Mouse (Mus musculus) neural tube, embryonic 11.5 days (tissue): ENCODE data around the gene Stat3. TPM values are rescaled to one million over a fixed set of nuclear protein-coding genes. Genes with fewer than 3 reads are reported as not detected.

ENCODE experiments used
- ATAC-seq: fragments of 200-750 bp; cut with Nextera tagmentation; 2 replicates; pipeline ENCODE4 v1.8.0; 2017; ENCODE audit warnings: moderate number of reproducible peaks, mild to moderate bottlenecking, moderate TSS enrichment, moderate library complexity; ENCODE audit not compliant: insufficient read depth, low FRiP score, low TSS enrichment
- DNase-seq: peaks from one replicate; pipeline ENCODE4 v3.0.0-alpha.2; 2015; ENCODE audit warnings: low spot score
- H3K27ac ChIP-seq: fragments of 300-500 bp; sonication (generic); 2 replicates; pipeline ENCODE4 v1.5.1; 2014; ENCODE audit warnings: low read depth, mild to moderate bottlenecking, low read length
- H3K27me3 ChIP-seq: fragments of 300-500 bp; sonication (generic); 2 replicates; pipeline ENCODE4 v1.6.1; 2014; ENCODE audit warnings: mild to moderate bottlenecking, low read length, mixed read lengths; ENCODE audit not compliant: control insufficient read depth, insufficient read depth
- H3K36me3 ChIP-seq: fragments of 300-500 bp; sonication (generic); 2 replicates; pipeline ENCODE4 v1.6.1; 2014; ENCODE audit warnings: mild to moderate bottlenecking, low read length, moderate library complexity, mixed read lengths; ENCODE audit not compliant: control insufficient read depth, insufficient read depth
- H3K4me1 ChIP-seq: fragments of 300-500 bp; sonication (generic); 2 replicates; pipeline ENCODE4 v1.6.1; 2014; ENCODE audit warnings: low read length, mixed read lengths; ENCODE audit not compliant: control insufficient read depth, insufficient read depth
- H3K4me2 ChIP-seq: fragments of 300-500 bp; sonication (generic); 2 replicates; pipeline ENCODE4 v1.6.1; 2014; ENCODE audit warnings: low read depth, mild to moderate bottlenecking, moderate library complexity
- H3K4me3 ChIP-seq: fragments of 300-500 bp; sonication (generic); 2 replicates; pipeline ENCODE4 v1.5.1; 2014; ENCODE audit warnings: low read depth, low read length
- H3K9ac ChIP-seq: fragments of 300-500 bp; sonication (generic); 2 replicates; pipeline ENCODE4 v1.6.1; 2014; ENCODE audit warnings: mild to moderate bottlenecking, low read length
- H3K9me3 ChIP-seq: fragments of 300-500 bp; sonication (generic); 2 replicates; pipeline ENCODE4 v1.6.1; 2016; ENCODE audit warnings: low read length; ENCODE audit not compliant: control insufficient read depth
- WGBS: fragments of 180-500 bp; shearing (Covaris S2); extraction: QIAGEN DNeasy Blood & Tissue Kit; methylation state at CpG from one replicate; pipeline ENCODE4 v1.1.7; 2014; 5-methylcytosine and 5-hydroxymethylcytosine counted together
- polyA plus RNA-seq: library from polyadenylated mRNA; unstranded; fragments of >200 nt; fragmentation: Nextera tagmentation; extraction: Ambion mirVana; gene quantifications from 2 replicates; pipeline ENCODE4 v1.2.1, GENCODE M21; 2014

Stat3 gene
- polyA plus RNA-seq, 1 experiment from 2014 or later: 42.1 TPM

DNA sequence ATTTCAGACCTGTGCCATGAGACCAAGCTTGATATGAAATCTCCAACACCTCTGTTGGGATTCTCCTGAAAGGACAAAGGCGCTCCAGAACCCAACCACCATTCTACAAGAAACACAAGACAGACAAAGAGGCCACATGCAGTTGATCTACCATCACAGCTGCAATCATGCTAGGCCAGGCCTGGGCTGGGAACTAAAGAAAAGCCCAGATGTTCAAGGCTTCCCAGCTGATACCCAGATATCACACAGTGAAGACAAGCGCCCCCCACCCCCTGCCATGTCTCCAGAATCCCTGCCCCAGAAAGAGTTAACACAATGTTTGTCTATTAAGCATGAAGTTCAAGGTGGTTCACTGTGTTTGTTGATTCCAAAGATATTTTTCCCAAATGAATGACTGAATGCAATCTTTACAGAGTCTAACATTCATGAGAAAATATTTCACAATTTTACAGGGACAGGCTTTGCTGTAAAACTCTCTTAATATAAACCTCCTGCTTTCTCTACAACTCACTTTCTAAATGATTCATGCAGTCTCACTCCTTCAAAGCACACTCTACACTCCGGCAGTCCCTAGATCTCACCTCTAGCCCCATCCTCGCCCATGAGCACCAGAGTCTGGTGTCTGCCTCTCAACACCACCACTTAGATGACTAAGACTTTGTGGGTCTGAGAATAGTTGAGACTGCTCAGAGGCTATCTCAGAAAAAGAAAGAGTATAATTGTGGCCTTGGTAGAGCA, 18.3 kb downstream of the Stat3 start:
- Histone ChIP-seq H3K27me3 (no peaks in the 10 kb centered on the region), H3K36me3 (no peaks in the 10 kb centered on the region), H3K4me3 (no peak overlapping the region), H3K4me2 (no peak overlapping the region), H3K4me1 (no peaks in the 10 kb centered on the region), H3K27ac (no peak overlapping the region), H3K9me3 (no peaks in the 10 kb centered on the region), H3K9ac (no peak overlapping the region)
- DNase-seq (no peak), ATAC-seq (no peak)
- WGBS: 86% methylated on average over 4 of the region's 4 CpGs

DNA sequence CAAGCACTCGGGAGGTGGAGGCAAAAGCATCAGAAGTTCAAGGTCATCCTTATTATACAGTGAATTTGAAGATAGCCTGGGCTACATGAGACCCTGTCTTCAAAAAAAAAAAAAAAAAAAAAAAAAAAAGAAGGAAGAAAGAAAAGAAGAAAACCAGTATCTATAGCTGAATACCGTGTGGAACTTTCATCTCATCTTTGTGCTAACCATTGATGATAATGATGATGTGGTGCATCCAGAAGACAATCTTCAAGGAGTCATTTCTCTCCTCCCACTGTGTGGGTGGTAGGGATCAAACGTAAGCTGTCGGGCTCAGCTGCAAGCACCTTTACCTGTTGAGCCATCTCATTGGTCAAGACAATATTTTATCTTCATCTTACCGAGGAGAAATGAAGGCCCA, 21.3 kb downstream of the Stat3 start:
- no peak overlapping the region for H3K27ac ChIP-seq
- no peak overlapping the region for H3K4me2 ChIP-seq
- H3K4me3 ChIP-seq: no peak overlapping the region
- H3K9ac ChIP-seq: no peak overlapping the region
- no peaks in the 10 kb centered on the region for H3K36me3 ChIP-seq
- no peaks in the 10 kb centered on the region for H3K4me1 ChIP-seq
- no peaks in the 10 kb centered on the region for H3K27me3 ChIP-seq
- WGBS: 90% methylated on average over 5 of the region's 5 CpGs
- ATAC-seq (no peak), DNase-seq (no peak)
- no peaks in the 10 kb centered on the region for H3K9me3 ChIP-seq

- ATAC-seq: no peak
- DNase-seq: no peak
- 89% methylated on average over 4 of the region's 4 CpGs for WGBS
- H3K4me1 ChIP-seq: no peaks in the 10 kb centered on the region
- H3K27ac ChIP-seq: no peak overlapping the region
- no peaks in the 10 kb centered on the region for H3K9me3 ChIP-seq
- H3K4me3 ChIP-seq: no peak overlapping the region
- H3K4me2 ChIP-seq: no peak overlapping the region
- no peaks in the 10 kb centered on the region for H3K36me3 ChIP-seq
- no peaks in the 10 kb centered on the region for H3K27me3 ChIP-seq
- H3K9ac ChIP-seq: no peak overlapping the region
These were observed 22.8 kb downstream of the Stat3 start for GRCm38 (mm10) chr11:100916432-100916971.

- WGBS: 96% methylated on average over 3 of the region's 3 CpGs
- Histone ChIP-seq H3K4me2 (no peak overlapping the region), H3K4me3 (no peak overlapping the region), H3K9ac (no peak overlapping the region), H3K9me3 (no peaks in the 10 kb centered on the region), H3K36me3 (no peaks in the 10 kb centered on the region), H3K4me1 (no peaks in the 10 kb centered on the region), H3K27me3 (no peaks in the 10 kb centered on the region), H3K27ac (no peak overlapping the region)
- ATAC-seq (no peak), DNase-seq (no peak)
These were observed 24.3 kb downstream of the Stat3 start for GRCm38 (mm10) chr11:100915063-100915462.

DNA sequence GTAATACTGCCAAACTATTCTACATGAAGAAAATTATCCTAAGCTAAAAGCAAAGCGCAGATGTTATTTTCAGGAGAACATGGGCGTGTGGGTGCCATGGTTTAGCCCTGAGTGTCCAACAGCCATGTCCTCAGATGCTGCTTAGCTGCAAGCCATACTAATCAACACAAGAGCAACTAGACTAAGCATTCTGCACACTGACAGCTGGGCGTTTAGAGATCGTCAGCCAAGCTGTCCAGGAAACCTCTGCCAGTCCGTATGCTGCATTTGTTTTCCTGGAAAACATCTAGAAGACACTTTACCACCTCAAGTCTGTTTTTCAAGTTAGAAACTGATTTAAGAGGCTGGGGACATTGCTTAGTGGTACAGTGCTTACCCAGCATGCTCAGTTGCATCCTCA, 24.9 kb downstream of the Stat3 start:
- Histone ChIP-seq H3K36me3 (no peaks in the 10 kb centered on the region), H3K27me3 (no peaks in the 10 kb centered on the region), H3K9ac (no peak overlapping the region), H3K4me1 (no peaks in the 10 kb centered on the region), H3K27ac (no peak overlapping the region), H3K9me3 (no peaks in the 10 kb centered on the region), H3K4me3 (no peak overlapping the region), H3K4me2 (no peak overlapping the region)
- no peak for DNase-seq
- 87% methylated on average over 5 of the region's 5 CpGs for WGBS
- ATAC-seq: no peak

DNA sequence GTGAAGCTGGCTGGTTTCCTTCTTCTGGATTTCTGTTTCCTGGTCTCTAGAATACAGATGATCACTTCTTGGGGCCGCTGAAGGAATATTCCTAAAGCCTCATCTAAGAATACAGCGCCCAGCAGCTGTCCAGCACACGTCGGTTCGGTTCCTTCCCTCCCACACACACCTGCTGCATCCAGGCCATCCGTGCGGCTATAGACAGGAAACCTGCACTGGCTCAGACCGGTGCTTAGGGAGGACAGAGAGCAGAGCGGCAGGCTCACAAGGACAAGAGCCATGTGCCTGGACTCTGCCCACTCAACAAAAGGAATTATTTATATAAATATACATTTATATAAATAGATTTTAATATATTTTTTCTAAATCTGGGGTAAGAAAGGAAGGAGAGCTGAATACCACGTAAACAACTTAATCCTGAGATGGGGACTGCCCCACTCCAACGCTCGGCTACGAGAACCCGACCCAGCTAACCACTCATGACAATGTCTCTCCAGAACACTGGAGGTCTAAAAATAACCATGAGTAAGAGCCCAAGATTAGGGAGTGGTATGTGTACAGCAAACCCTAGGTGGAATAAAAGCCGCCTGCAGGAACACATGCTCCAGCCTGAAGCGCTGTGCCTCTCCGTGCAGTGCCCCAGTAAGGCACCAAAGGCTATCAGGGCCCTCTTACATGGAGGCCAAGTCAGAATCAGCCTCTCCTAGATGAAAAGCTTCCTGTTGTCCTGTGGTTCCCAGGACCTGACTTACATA, 26.8 kb downstream of the Stat3 start:
- H3K27ac ChIP-seq: no peak overlapping the region
- H3K9me3 ChIP-seq: no peaks in the 10 kb centered on the region

DNA sequence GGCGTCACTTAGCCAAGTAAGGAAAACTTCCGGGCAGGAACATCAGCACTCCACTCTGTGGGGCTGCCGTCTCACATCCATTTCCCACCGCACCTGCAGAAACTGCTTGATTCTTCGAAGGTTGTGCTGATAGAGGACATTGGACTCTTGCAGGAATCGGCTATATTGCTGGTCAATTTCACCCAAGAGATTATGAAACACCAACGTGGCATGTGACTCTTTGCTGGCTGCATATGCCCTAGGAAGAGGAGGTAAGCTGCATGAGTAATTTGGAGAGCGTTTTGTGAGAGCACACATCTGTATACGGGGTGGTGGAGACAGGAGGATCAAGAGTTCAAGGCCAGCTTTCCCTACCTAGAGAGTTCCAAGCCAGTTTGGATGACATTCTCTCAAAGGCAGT, 30.8 kb downstream of the Stat3 start:
- no peak overlapping the region for H3K4me3 ChIP-seq
- H3K27me3 ChIP-seq: no peaks in the 10 kb centered on the region
- H3K9me3 ChIP-seq: no peaks in the 10 kb centered on the region
- H3K4me2 ChIP-seq: no peak overlapping the region
- H3K9ac ChIP-seq: no peak overlapping the region
- ATAC-seq (no peak), DNase-seq (no peak)
- H3K27ac ChIP-seq: no peak overlapping the region
- 81% methylated on average over 9 of the region's 9 CpGs for WGBS
- H3K4me1 ChIP-seq: no peaks in the 10 kb centered on the region
- peaks cover 2% of the 10 kb centered on the region for H3K36me3 ChIP-seq

More for the DNA sequence above, 26.8 kb downstream of the Stat3 start:
- ATAC-seq (no peak), DNase-seq (no peak)
- no peak overlapping the region for H3K4me2 ChIP-seq
- H3K4me3 ChIP-seq: no peak overlapping the region
- no peaks in the 10 kb centered on the region for H3K27me3 ChIP-seq
- 93% methylated on average over 17 of the region's 17 CpGs for WGBS
- no peaks in the 10 kb centered on the region for H3K36me3 ChIP-seq
- no peak overlapping the region for H3K9ac ChIP-seq
- no peaks in the 10 kb centered on the region for H3K4me1 ChIP-seq

DNA sequence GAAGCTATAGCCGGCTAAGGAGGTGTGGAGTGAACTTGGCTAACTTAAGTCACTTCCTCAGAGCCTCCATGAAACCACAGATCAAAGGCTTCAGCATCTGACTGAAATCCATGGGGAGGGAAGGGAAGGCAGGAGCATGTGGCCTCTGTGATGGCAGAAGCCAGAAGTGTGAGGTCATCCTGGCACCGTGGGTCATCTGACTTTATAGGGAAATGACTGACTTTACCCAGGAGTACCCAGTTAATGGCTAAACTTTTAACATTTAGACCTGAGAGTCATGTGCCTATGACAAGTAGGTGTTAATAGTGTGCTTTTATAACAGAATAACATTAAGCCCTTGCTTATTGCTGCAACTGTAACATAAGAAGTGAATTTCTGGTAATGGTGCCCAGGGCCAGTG, 31.2 kb downstream of the Stat3 start:
- Histone ChIP-seq H3K4me3 (no peak overlapping the region), H3K4me2 (no peak overlapping the region), H3K9me3 (no peaks in the 10 kb centered on the region), H3K27me3 (no peaks in the 10 kb centered on the region), H3K9ac (no peak overlapping the region), H3K4me1 (no peaks in the 10 kb centered on the region), H3K36me3 (peaks cover 4% of the 10 kb centered on the region), H3K27ac (no peak overlapping the region)
- WGBS: 70% methylated on average over 2 of the region's 2 CpGs
- no peak for DNase-seq
- no peak for ATAC-seq

- peaks cover 8% of the 10 kb centered on the region for H3K36me3 ChIP-seq
These were observed 32.5 kb downstream of the Stat3 start for GRCm38 (mm10) chr11:100906885-100907284.

More at GRCm38 (mm10) chr11:100906885-100907284, 32.5 kb downstream of the Stat3 start:
- H3K9ac ChIP-seq: no peak overlapping the region
- H3K27ac ChIP-seq: no peak overlapping the region
- no peaks in the 10 kb centered on the region for H3K9me3 ChIP-seq
- 90% methylated on average over 4 of the region's 4 CpGs for WGBS
- no peak overlapping the region for H3K4me3 ChIP-seq
- no peak for DNase-seq
- no peak overlapping the region for H3K4me2 ChIP-seq
- no peaks in the 10 kb centered on the region for H3K27me3 ChIP-seq
- no peaks in the 10 kb centered on the region for H3K4me1 ChIP-seq
- ATAC-seq: no peak
